Mouse (Mus musculus): ENCODE results near the gene Suds3. TPM values are rescaled to one million over a fixed set of nuclear protein-coding genes. Genes with fewer than 3 reads are reported as not detected.

Gene Suds3
- polyA plus RNA-seq, 1 experiment from 2014 or later: 53.5 TPM

Other genes with a start within 250 kb of the Suds3 start
- gene Taok3, start 4.0 kb upstream of the Suds3 start, polyA plus RNA-seq (2015; fragmentation: Nextera tagmentation; extraction: Ambion mirVana): 10.2 and 13.9 TPM in 2 replicates
- 543 and 632 TPM in 2 replicates for gene Pebp1, start 171.5 kb upstream of the Suds3 start, polyA plus RNA-seq (2015; fragmentation: Nextera tagmentation; extraction: Ambion mirVana)
- 6.7 and 8.4 TPM in 2 replicates for gene Vsig10, start 203.0 kb upstream of the Suds3 start, polyA plus RNA-seq (2015; fragmentation: Nextera tagmentation; extraction: Ambion mirVana)
- gene Wsb2, start 241.2 kb upstream of the Suds3 start, polyA plus RNA-seq (2015; fragmentation: Nextera tagmentation; extraction: Ambion mirVana): 77.0 and 86.7 TPM in 2 replicates